Mouse (Mus musculus): Measurements from ENCODE around the gene Wdr90. TPM values are rescaled to one million over a fixed set of nuclear protein-coding genes. Genes with fewer than 3 reads are reported as not detected.

Wdr90 gene
- polyA plus RNA-seq, 2 experiments: 7.5 to 18.1 TPM

DNA sequence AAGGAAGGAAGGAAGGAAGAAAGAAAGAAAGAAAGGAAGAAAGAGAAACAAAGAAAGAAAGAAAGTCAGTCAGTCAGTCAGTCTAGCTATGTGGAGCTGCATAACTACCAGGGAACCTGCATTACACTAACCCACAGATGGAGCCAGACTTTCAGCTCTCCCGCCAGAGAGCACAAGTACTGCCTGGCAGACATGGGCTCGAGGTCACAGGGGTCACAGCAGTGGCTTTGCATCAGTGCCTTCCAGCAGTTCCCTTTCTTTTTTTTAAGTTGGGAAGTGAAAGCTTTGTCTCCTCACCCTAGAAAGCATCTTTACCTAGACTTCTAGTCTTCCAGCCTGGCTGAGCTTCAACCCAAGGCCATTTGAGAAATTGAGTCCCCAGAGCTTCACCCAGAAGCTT is 34.1 kb upstream of the Wdr90 start:
- H3K27me3 ChIP-seq (ENCODE audit: control insufficient read depth, insufficient read depth, low read length): no peaks in the 10 kb centered on the region
- no peaks in the 10 kb centered on the region for H3K9me3 ChIP-seq (ENCODE audit: control insufficient read depth, low read length)
- no peak overlapping the region for H3K9ac ChIP-seq (replicated peaks)
- H3K4me1 ChIP-seq (replicated peaks; ENCODE audit: control insufficient read depth in 2 of 2, insufficient read depth in 2 of 2, low read length in 1 of 2): no peaks in the 10 kb centered on the region
- WGBS (ENCODE audit: insufficient replicate concordance): 41% methylated on average over 2 of the region's 2 CpGs
- no peak for DNase-seq (ENCODE audit: low read depth in 3 of 3, low spot score in 3 of 3)
- TF ChIP-seq EP300 (IDR thresholded peaks at IDR 0.05; ENCODE audit: low read depth) (no peak), CTCF (IDR thresholded peaks at IDR 0.05; ENCODE audit: low read depth) (0 out of 2 replicates have a peak, but pooled peaks have one; percentile 6)
- no peak overlapping the region for H3K27ac ChIP-seq
- no peak overlapping the region for H3K4me3 ChIP-seq (ENCODE audit: insufficient read depth in 1 of 2, low read depth in 2 of 2, low read length in 2 of 2)
- no peak for ATAC-seq (ENCODE audit: insufficient read depth)
- H3K36me3 ChIP-seq (replicated peaks; ENCODE audit: control insufficient read depth, insufficient read depth, low read depth): no peaks in the 10 kb centered on the region
- H3K4me2 ChIP-seq (ENCODE audit: low read depth): no peak overlapping the region

GRCm38 (mm10) chr17:25893975-25894617 is 32.8 kb upstream of the Wdr90 start:
- 25% methylated on average over 2 of the region's 2 CpGs for WGBS (ENCODE audit: insufficient replicate concordance)
- DNase-seq (ENCODE audit: low read depth in 3 of 3, low spot score in 3 of 3): peak in 2 of 3 experiments; percentile 46 to 53
- Histone ChIP-seq H3K9me3 (ENCODE audit: control insufficient read depth, low read length) (no peaks in the 10 kb centered on the region), H3K4me1 (replicated peaks; ENCODE audit: control insufficient read depth in 2 of 2, insufficient read depth in 2 of 2, low read length in 1 of 2) (no peaks in the 10 kb centered on the region), H3K27me3 (ENCODE audit: control insufficient read depth, insufficient read depth, low read length) (no peaks in the 10 kb centered on the region), H3K9ac (replicated peaks) (no peak overlapping the region), H3K36me3 (replicated peaks; ENCODE audit: control insufficient read depth, insufficient read depth, low read depth) (no peaks in the 10 kb centered on the region), H3K27ac (no peak overlapping the region), H3K4me2 (ENCODE audit: low read depth) (no peak overlapping the region), H3K4me3 (ENCODE audit: insufficient read depth in 1 of 2, low read depth in 2 of 2, low read length in 2 of 2) (no peak overlapping the region)
- ATAC-seq (ENCODE audit: insufficient read depth): peak; percentile 58
- peak; percentile 99 for TF ChIP-seq CTCF (IDR thresholded peaks at IDR 0.05; ENCODE audit: low read depth)
- TF ChIP-seq EP300 (IDR thresholded peaks at IDR 0.05; ENCODE audit: low read depth): no peak

GRCm38 (mm10) chr17:25888837-25889236 is 27.5 kb upstream of the Wdr90 start:
- H3K9ac ChIP-seq (replicated peaks): no peak overlapping the region
- TF ChIP-seq EP300 (IDR thresholded peaks at IDR 0.05; ENCODE audit: low read depth) (no peak), CTCF (IDR thresholded peaks at IDR 0.05; ENCODE audit: low read depth) (no peak)
- no peak overlapping the region for H3K4me2 ChIP-seq (ENCODE audit: low read depth)
- H3K4me3 ChIP-seq (ENCODE audit: insufficient read depth in 1 of 2, low read depth in 2 of 2, low read length in 2 of 2): no peak overlapping the region
- H3K27ac ChIP-seq: no peak overlapping the region
- no peaks in the 10 kb centered on the region; a peak in 1 of 4 replicates for H3K4me1 ChIP-seq (replicated peaks; ENCODE audit: control insufficient read depth in 2 of 2, insufficient read depth in 2 of 2, low read length in 1 of 2)
- ATAC-seq (ENCODE audit: insufficient read depth): no peak
- no peaks in the 10 kb centered on the region for H3K9me3 ChIP-seq (ENCODE audit: control insufficient read depth, low read length)
- DNase-seq (ENCODE audit: low read depth in 3 of 3, low spot score in 3 of 3): no peak
- WGBS (ENCODE audit: insufficient replicate concordance): 73% methylated on average over 3 of the region's 3 CpGs
- no peaks in the 10 kb centered on the region for H3K36me3 ChIP-seq (replicated peaks; ENCODE audit: control insufficient read depth, insufficient read depth, low read depth)
- H3K27me3 ChIP-seq (ENCODE audit: control insufficient read depth, insufficient read depth, low read length): no peaks in the 10 kb centered on the region

DNA sequence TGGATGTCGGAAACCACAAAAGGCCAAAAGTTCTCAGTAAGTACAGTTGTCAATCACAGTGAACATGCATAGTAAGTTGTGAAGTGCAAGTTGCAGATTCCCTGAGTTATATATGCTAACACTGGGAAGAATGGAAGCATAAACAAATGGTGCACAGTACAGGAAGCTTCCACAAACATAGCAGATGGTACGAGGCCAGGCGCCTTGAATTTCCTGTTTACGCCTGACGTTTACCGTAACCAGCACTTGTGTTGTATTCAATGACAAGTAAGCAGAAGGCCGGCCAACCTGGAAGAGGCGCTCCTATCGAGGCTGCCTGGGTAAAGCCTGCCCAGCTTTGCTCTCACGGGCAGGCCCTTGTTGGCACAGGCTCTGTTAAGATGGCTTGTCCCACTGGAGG is 26.2 kb upstream of the Wdr90 start:
- Histone ChIP-seq H3K27ac (no peak overlapping the region), H3K9me3 (ENCODE audit: control insufficient read depth, low read length) (no peaks in the 10 kb centered on the region), H3K9ac (replicated peaks) (no peak overlapping the region), H3K4me3 (ENCODE audit: insufficient read depth in 1 of 2, low read depth in 2 of 2, low read length in 2 of 2) (no peak overlapping the region), H3K36me3 (replicated peaks; ENCODE audit: control insufficient read depth, insufficient read depth, low read depth) (0 out of 2 replicates have a peak, but pooled peaks cover 2% of the 10 kb centered on the region), H3K27me3 (ENCODE audit: control insufficient read depth, insufficient read depth, low read length) (no peaks in the 10 kb centered on the region), H3K4me1 (replicated peaks; ENCODE audit: control insufficient read depth in 2 of 2, insufficient read depth in 2 of 2, low read length in 1 of 2) (peaks cover 0 to 2% of the 10 kb centered on the region in 2 experiments; a peak in 3 of 4 replicates), H3K4me2 (ENCODE audit: low read depth) (no peak overlapping the region)
- ATAC-seq (ENCODE audit: insufficient read depth): no peak
- TF ChIP-seq EP300 (IDR thresholded peaks at IDR 0.05; ENCODE audit: low read depth) (no peak), CTCF (IDR thresholded peaks at IDR 0.05; ENCODE audit: low read depth) (no peak)
- 69% methylated on average over 10 of the region's 10 CpGs for WGBS (ENCODE audit: insufficient replicate concordance)
- DNase-seq (ENCODE audit: low read depth in 3 of 3, low spot score in 3 of 3): no peak

- no peak overlapping the region for H3K27ac ChIP-seq
- H3K9ac ChIP-seq (replicated peaks): no peak overlapping the region
- H3K36me3 ChIP-seq (replicated peaks; ENCODE audit: control insufficient read depth, insufficient read depth, low read depth): 0 out of 2 replicates have a peak, but pooled peaks cover 2% of the 10 kb centered on the region
- ATAC-seq (ENCODE audit: insufficient read depth) (no peak), DNase-seq (ENCODE audit: low read depth in 3 of 3, low spot score in 3 of 3) (no peak)
- H3K4me1 ChIP-seq (replicated peaks; ENCODE audit: control insufficient read depth in 2 of 2, insufficient read depth in 2 of 2, low read length in 1 of 2): peaks cover 0 to 9% of the 10 kb centered on the region in 2 experiments; a peak in 3 of 4 replicates
- H3K9me3 ChIP-seq (ENCODE audit: control insufficient read depth, low read length): no peaks in the 10 kb centered on the region
- TF ChIP-seq CTCF (IDR thresholded peaks at IDR 0.05; ENCODE audit: low read depth) (no peak), EP300 (IDR thresholded peaks at IDR 0.05; ENCODE audit: low read depth) (no peak)
- no peaks in the 10 kb centered on the region for H3K27me3 ChIP-seq (ENCODE audit: control insufficient read depth, insufficient read depth, low read length)
- H3K4me3 ChIP-seq (ENCODE audit: insufficient read depth in 1 of 2, low read depth in 2 of 2, low read length in 2 of 2): no peak overlapping the region
- H3K4me2 ChIP-seq (ENCODE audit: low read depth): no peak overlapping the region
Observed at GRCm38 (mm10) chr17:25886806-25887205, 25.5 kb upstream of the Wdr90 start.

Measured in liver, embryonic 14.5 days (tissue).